Mouse (Mus musculus) right cerebral cortex, postnatal 4 days (tissue): Measurements from ENCODE around the gene Cyp2e1.

Experiments
- DNase-seq: peaks from one replicate; pipeline ENCODE4 v3.0.0-alpha.2; 2022

The Cyp2e1 gene

GRCm38 (mm10) chr7:140811714-140812113 is 48.2 kb downstream of the Cyp2e1 start:
- no peak for DNase-seq

- DNase-seq, result no peak
Measured at GRCm38 (mm10) chr7:140812850-140813249, 49.3 kb downstream of the Cyp2e1 start.

- no peak for DNase-seq
Measured at GRCm38 (mm10) chr7:140820173-140820572, 56.6 kb downstream of the Cyp2e1 start.

- no peak for DNase-seq
Measured at GRCm38 (mm10) chr7:140821305-140821652, 57.7 kb downstream of the Cyp2e1 start.

GRCm38 (mm10) chr7:140821653-140822329 is 58.3 kb downstream of the Cyp2e1 start, which contains the start of gene Zfp941:
TSS of gene Zfp941 (minus strand) at chr7:140822178.
- peak; percentile 71 for DNase-seq

GRCm38 (mm10) chr7:140822731-140823130 is 59.2 kb downstream of the Cyp2e1 start:
- no peak for DNase-seq
